ENCODE assay signal across 8 mouse cellular contexts in genomic region chr4:130738527-130738926, GRCm38 (mm10). TPM values are rescaled to one million over a fixed set of nuclear protein-coding genes. Genes with fewer than 3 reads are reported as not detected.
DNase-seq lines count a peak whose midpoint lies in the region; ATAC-seq and TF ChIP-seq lines count a peak whose summit lies in the region.

No protein-coding gene starts in this region.

- H3K4me1 ChIP-seq in hindbrain, embryonic 10.5 days (replicated peaks) = no peaks in the 10 kb centered on the region
- peaks cover 16% of the 10 kb centered on the region; the same call in 1 of the 2 replicates for H3K4me1 ChIP-seq in hindbrain, embryonic 13.5 days (replicated peaks)
- H3K4me1 ChIP-seq in heart, postnatal 0 days (ENCODE audit: control insufficient read depth, insufficient read depth) = no peaks in the 10 kb centered on the region
- H3K4me1 ChIP-seq in lung, adult 2 months (ENCODE audit: control insufficient read depth, insufficient read depth, low read length) = no peaks in the 10 kb centered on the region

- WGBS in hindbrain, embryonic 10.5 days = 79% methylated on average over 2 of the region's 2 CpGs
- 66% methylated on average over 2 of the region's 2 CpGs for WGBS in hindbrain, embryonic 13.5 days
- WGBS in heart, postnatal 0 days = 60% methylated on average over 2 of the region's 2 CpGs
- WGBS in lung, adult 2 months = 56% methylated on average over 2 of the region's 2 CpGs

- H3K9me3 ChIP-seq in hindbrain, embryonic 10.5 days = no peaks in the 10 kb centered on the region
- H3K9me3 ChIP-seq in hindbrain, embryonic 13.5 days = no peaks in the 10 kb centered on the region
- no peaks in the 10 kb centered on the region for H3K9me3 ChIP-seq in heart, postnatal 0 days (replicated peaks; ENCODE audit: control insufficient read depth, low read length)

- H3K27ac ChIP-seq in hindbrain, embryonic 10.5 days = no peak overlapping the region
- H3K27ac ChIP-seq in hindbrain, embryonic 13.5 days = no peak overlapping the region
- H3K27ac ChIP-seq in heart, postnatal 0 days (ENCODE audit: low read depth) = no peak overlapping the region

- DNase-seq in hindbrain, embryonic 10.5 days (ENCODE audit: low spot score) = peak; percentile 33
- DNase-seq in ZHBTc4 (ENCODE audit: low read depth, low spot score) = peak; percentile 79
- peak; percentile 66 for DNase-seq in embryo, embryonic 10 days (ENCODE audit: low spot score)
- peak; percentile 67 for DNase-seq in heart, postnatal 0 days (ENCODE audit: low spot score)
- DNase-seq in kidney, postnatal 14 days = peak; percentile 74
- DNase-seq in lung, adult 2 months = peak; percentile 50
- peak; percentile 58 for DNase-seq in right cerebral cortex, postnatal 14 days

- TF ChIP-seq EP300 in heart, postnatal 0 days (IDR thresholded peaks at IDR 0.05; ENCODE audit: low read depth) = no peak

- H3K9ac ChIP-seq in hindbrain, embryonic 13.5 days = no peak overlapping the region
- no peak overlapping the region for H3K9ac ChIP-seq in heart, postnatal 0 days (replicated peaks; ENCODE audit: low read depth, low read length)

- no peak for TF ChIP-seq POLR2A in lung, adult 2 months (IDR thresholded peaks at IDR 0.05; ENCODE audit: borderline replicate concordance, extremely low read depth, low read depth, low read length)

- H3K27me3 ChIP-seq in hindbrain, embryonic 10.5 days (ENCODE audit: insufficient read depth, poor library complexity, severe bottlenecking) = no peaks in the 10 kb centered on the region
- no peaks in the 10 kb centered on the region for H3K27me3 ChIP-seq in hindbrain, embryonic 13.5 days
- H3K27me3 ChIP-seq in heart, postnatal 0 days (ENCODE audit: control insufficient read depth, insufficient read depth, low read length) = no peaks in the 10 kb centered on the region

- TF ChIP-seq CTCF in heart, postnatal 0 days (IDR thresholded peaks at IDR 0.05; ENCODE audit: low read depth) = peak; percentile 67
- no peak for TF ChIP-seq CTCF in lung, adult 2 months (IDR thresholded peaks at IDR 0.05; ENCODE audit: insufficient read depth, low read length)

- H3K4me2 ChIP-seq in hindbrain, embryonic 13.5 days = no peak overlapping the region
- H3K4me2 ChIP-seq in heart, postnatal 0 days (ENCODE audit: low read depth, low read length) = no peak overlapping the region

- ATAC-seq in hindbrain, embryonic 13.5 days (ENCODE audit: low FRiP score) = no peak
- peak; percentile 74 for ATAC-seq in heart, postnatal 0 days (ENCODE audit: insufficient read depth, low read depth)

- H3K4me3 ChIP-seq in hindbrain, embryonic 10.5 days = no peak overlapping the region
- H3K4me3 ChIP-seq in hindbrain, embryonic 13.5 days = no peak overlapping the region
- no peak overlapping the region for H3K4me3 ChIP-seq in heart, postnatal 0 days (ENCODE audit: low read depth, low read length)
- H3K4me3 ChIP-seq in lung, adult 2 months (replicated peaks; ENCODE audit: extremely low read depth, low read depth, low read length) = no peak overlapping the region

- peaks cover 49% of the 10 kb centered on the region for H3K36me3 ChIP-seq in hindbrain, embryonic 10.5 days
- H3K36me3 ChIP-seq in hindbrain, embryonic 13.5 days = peaks cover 20% of the 10 kb centered on the region
- H3K36me3 ChIP-seq in heart, postnatal 0 days (replicated peaks; ENCODE audit: control insufficient read depth, insufficient read depth, low read length) = peaks cover 31% of the 10 kb centered on the region

RNA-seq across cellular contexts. Expression of gene Sdc3, which starts 53.8 kb away (rescaled TPM):
- polyA plus RNA-seq in hindbrain, embryonic 10.5 days (2016; fragmentation: Nextera tagmentation; extraction: Ambion mirVana) = 30.0 and 38.4 TPM in 2 replicates
- polyA plus RNA-seq in hindbrain, embryonic 13.5 days (2015; fragmentation: Nextera tagmentation; extraction: Ambion mirVana) = 71.3 and 76.9 TPM in 2 replicates
- total RNA-seq in heart, postnatal 0 days (2014; rRNA removed; ENCODE audit: low replicate concordance) = 44.2 and 55.2 TPM in 2 replicates
- 9.3 and 9.4 TPM in 2 replicates for polyA plus RNA-seq in heart, postnatal 0 days (2015; fragmentation: Nextera tagmentation; extraction: Ambion mirVana)
- 113 and 146 TPM in 2 replicates for polyA plus RNA-seq in lung, adult 2 months (2012; rRNA removed)
